Mouse (Mus musculus) spleen, postnatal 0 days (tissue): Measurements from ENCODE around the gene Gm33543. TPM values are rescaled to one million over a fixed set of nuclear protein-coding genes. Genes with fewer than 3 reads are reported as not detected.

ENCODE experiments used
- polyA plus RNA-seq: library from polyadenylated mRNA; unstranded; fragments of >200 nt; fragmentation: Nextera tagmentation; extraction: Ambion mirVana; gene quantifications from 2 replicates; pipeline ENCODE4 v1.2.1, GENCODE M21; 2015

The Gm33543 gene
- not detected in 2 replicates for polyA plus RNA-seq

DNA sequence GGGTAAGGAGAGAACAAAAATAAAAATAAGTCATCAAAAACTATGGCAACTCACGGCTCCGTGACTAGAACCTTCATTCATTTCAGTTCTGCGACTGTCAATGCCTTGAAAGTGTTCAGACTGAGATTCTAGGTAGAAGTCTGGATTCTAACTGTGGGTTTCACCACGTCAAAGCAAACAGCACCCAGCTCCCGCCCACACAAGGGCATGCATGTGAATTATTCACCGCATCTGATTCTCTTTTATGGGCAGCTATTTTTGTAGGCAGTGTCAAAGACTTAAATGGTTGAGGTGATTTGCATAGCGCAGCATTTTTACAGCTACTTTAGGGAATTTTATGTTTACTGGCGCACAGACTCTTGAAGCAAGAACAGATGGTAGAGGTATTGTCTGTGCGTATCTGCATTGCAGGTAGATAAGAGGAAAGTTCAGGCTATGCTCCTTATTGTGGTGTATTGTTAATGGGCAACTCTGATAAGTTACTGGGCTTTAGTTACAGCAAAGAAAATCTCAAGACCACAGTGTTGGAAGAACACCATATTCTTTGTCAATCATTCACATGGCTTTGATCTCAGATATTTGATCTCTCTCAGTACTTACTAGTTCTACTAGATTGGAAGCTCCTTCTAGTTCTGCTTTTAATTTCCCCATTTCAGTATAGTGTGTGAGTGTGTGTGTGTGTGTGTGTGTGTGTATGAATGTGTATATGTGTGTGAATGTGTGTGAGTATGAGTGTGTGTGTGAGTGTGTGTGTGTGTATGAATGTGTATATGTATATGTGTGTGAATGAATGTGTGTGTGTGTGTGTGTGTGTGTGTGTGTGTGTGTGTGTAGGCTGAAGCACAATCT, at the start of gene Gm33543:
Gene Gm33543 (minus strand): TSS at position 142 of the 849 bp plus-strand sequence.

Other genes with a start within 250 kb of the Gm33543 start
- gene Anapc15-ps, start 169.5 kb downstream of the Gm33543 start, polyA plus RNA-seq: not detected in 2 replicates
- 16.1 and 17.0 TPM in 2 replicates for gene Eea1, start 97.7 kb upstream of the Gm33543 start, polyA plus RNA-seq